ENCODE assay signal across 9 mouse cellular contexts in genomic region chr6:127502530-127502929, GRCm38 (mm10). TPM values are rescaled to one million over a fixed set of nuclear protein-coding genes. Genes with fewer than 3 reads are reported as not detected.
A peak's percentile ranks its signal among the peaks of the same experiment; 100 is the strongest.
DNase-seq lines count a peak whose midpoint lies in the region; ATAC-seq and TF ChIP-seq lines count a peak whose summit lies in the region.
"Had no signal": no experiment of that assay in that cellular context is flagged by ENCODE, and none has a peak within 500 bp of the region (broad histone marks: within the 10 kb centered on the region; RNA-seq: fewer than 3 reads in every experiment).

No protein-coding gene starts in this region.

- H3K36me3 ChIP-seq in hindbrain, embryonic 16.5 days (ENCODE audit: control insufficient read depth, insufficient read depth, low read length): no peaks in the 10 kb centered on the region
- H3K36me3 ChIP-seq in liver, embryonic 14.5 days (replicated peaks; ENCODE audit: control insufficient read depth, insufficient read depth, low read depth): no peaks in the 10 kb centered on the region
- H3K36me3 ChIP-seq: limb, embryonic 13.5 days had no signal

- peaks cover under 1% of the 10 kb centered on the region; the same call in 1 of the 2 replicates for H3K4me1 ChIP-seq in hindbrain, embryonic 16.5 days (ENCODE audit: control insufficient read depth, insufficient read depth, low read depth, low read length)
- H3K4me1 ChIP-seq in liver, embryonic 14.5 days (replicated peaks; ENCODE audit: control insufficient read depth in 2 of 2, insufficient read depth in 2 of 2, low read length in 1 of 2): no peaks in the 10 kb centered on the region

- no peak overlapping the region for H3K4me2 ChIP-seq in hindbrain, embryonic 16.5 days (ENCODE audit: low read length)
- H3K4me2 ChIP-seq in liver, embryonic 14.5 days (ENCODE audit: low read depth): no peak overlapping the region
- H3K4me2 ChIP-seq: limb, embryonic 13.5 days had no signal

- DNase-seq in gastrocnemius, adult 18-20 months (ENCODE audit: low spot score): peak; percentile 10
- DNase-seq in gastrocnemius, postnatal 25 days: no peak
- DNase-seq in urinary bladder, postnatal 25 days (ENCODE audit: low spot score): peak; percentile 24
- DNase-seq in urinary bladder, adult 18-20 months (ENCODE audit: low spot score in 2 of 2): no peak
- peak; percentile 51 to 77 for DNase-seq in cerebellum, postnatal 25 days
- peak in 1 of 3 experiments; percentile 2 for DNase-seq in liver, embryonic 14.5 days (ENCODE audit: low read depth in 3 of 3, low spot score in 3 of 3)
- DNase-seq in telencephalon, adult 2 months (ENCODE audit: low read depth, low spot score): peak; percentile 15

- H3K27me3 ChIP-seq in hindbrain, embryonic 16.5 days (replicated peaks; ENCODE audit: control insufficient read depth, insufficient read depth, low read length): no peaks in the 10 kb centered on the region
- H3K27me3 ChIP-seq in liver, embryonic 14.5 days (ENCODE audit: control insufficient read depth, insufficient read depth, low read length): no peaks in the 10 kb centered on the region
- H3K27me3 ChIP-seq: limb, embryonic 13.5 days had no signal

- TF ChIP-seq CTCF in liver, embryonic 14.5 days (IDR thresholded peaks at IDR 0.05; ENCODE audit: low read depth): peak; percentile 67

- H3K27ac ChIP-seq in hindbrain, embryonic 16.5 days (ENCODE audit: low read depth, low read length): no peak overlapping the region
- no peak overlapping the region for H3K27ac ChIP-seq in liver, embryonic 14.5 days
- H3K27ac ChIP-seq: limb, embryonic 13.5 days had no signal

- H3K9ac ChIP-seq in hindbrain, embryonic 16.5 days (ENCODE audit: low read depth, low read length): no peak overlapping the region
- H3K9ac ChIP-seq in liver, embryonic 14.5 days (replicated peaks): no peak overlapping the region
- H3K9ac ChIP-seq: limb, embryonic 13.5 days had no signal

- WGBS in hindbrain, embryonic 16.5 days: 55% methylated on average over 3 of the region's 3 CpGs
- 30% methylated on average over 3 of the region's 3 CpGs for WGBS in liver, embryonic 14.5 days (ENCODE audit: insufficient replicate concordance)

- H3K9me3 ChIP-seq in hindbrain, embryonic 16.5 days (ENCODE audit: control insufficient read depth, low read length): no peaks in the 10 kb centered on the region
- no peaks in the 10 kb centered on the region for H3K9me3 ChIP-seq in liver, embryonic 14.5 days (ENCODE audit: control insufficient read depth, low read length)
- H3K9me3 ChIP-seq: limb, embryonic 13.5 days had no signal

- H3K4me3 ChIP-seq in hindbrain, embryonic 16.5 days (ENCODE audit: low read length): no peak overlapping the region
- no peak overlapping the region for H3K4me3 ChIP-seq in liver, embryonic 14.5 days (ENCODE audit: insufficient read depth in 1 of 2, low read depth in 2 of 2, low read length in 2 of 2)
- H3K4me3 ChIP-seq: limb, embryonic 13.5 days had no signal

- TF ChIP-seq EP300 in liver, embryonic 14.5 days (IDR thresholded peaks at IDR 0.05; ENCODE audit: low read depth): no peak

- peak; percentile 63; the same call in 1 of the 2 replicates for ATAC-seq in hindbrain, embryonic 16.5 days
- ATAC-seq in liver, embryonic 14.5 days (ENCODE audit: insufficient read depth): no peak

RNA-seq across cellular contexts. Expression of gene Parp11, which starts 55.9 kb away (rescaled TPM):
- 1 to 10 TPM; 2.4 to 3.0 TPM for total RNA-seq in gastrocnemius, adult 18-20 months (2021)
- 1 to 10 TPM; 3.4 to 4.9 TPM for total RNA-seq in gastrocnemius, postnatal 25 days (2021)
- polyA plus RNA-seq in hindbrain, embryonic 16.5 days (2015; fragmentation: Nextera tagmentation; extraction: Ambion mirVana): 69.2 and 80.6 TPM in 2 replicates
- polyA plus RNA-seq in liver, embryonic 14.5 days (2012; rRNA removed): 4.2 and 5.7 TPM in 2 replicates
- 5.0 and 7.8 TPM in 2 replicates for polyA plus RNA-seq in liver, embryonic 14.5 days (2014; fragmentation: Nextera tagmentation; extraction: Ambion mirVana)

RNA-seq across cellular contexts. Expression of gene Cracr2a, which starts 58.6 kb away (rescaled TPM):
- under 1 TPM; 0.12 to 0.27 TPM for total RNA-seq in gastrocnemius, adult 18-20 months (2021)
- total RNA-seq in gastrocnemius, postnatal 25 days (2021): under 1 TPM; 0.43 to 0.49 TPM
- polyA plus RNA-seq in hindbrain, embryonic 16.5 days (2015; fragmentation: Nextera tagmentation; extraction: Ambion mirVana): 0.57 and 1.2 TPM in 2 replicates
- polyA plus RNA-seq in liver, embryonic 14.5 days (2012; rRNA removed): 0.30 and 0.35 TPM in 2 replicates
- polyA plus RNA-seq in liver, embryonic 14.5 days (2014; fragmentation: Nextera tagmentation; extraction: Ambion mirVana): 0.51 and 0.57 TPM in 2 replicates

Comparison
In these comparisons a context has a peak if more than half of its experiments do, and no peak if none do; other contexts are left out.
1. DNase-seq: peak in gastrocnemius, adult 18-20 months (single experiment), urinary bladder, postnatal 25 days (single experiment), cerebellum, postnatal 25 days (2 of 2) and telencephalon, adult 2 months (single experiment); none in gastrocnemius, postnatal 25 days (single experiment) and urinary bladder, adult 18-20 months (0 of 2).